ENCODE assay signal across 8 mouse cellular contexts in the genomic region with DNA sequence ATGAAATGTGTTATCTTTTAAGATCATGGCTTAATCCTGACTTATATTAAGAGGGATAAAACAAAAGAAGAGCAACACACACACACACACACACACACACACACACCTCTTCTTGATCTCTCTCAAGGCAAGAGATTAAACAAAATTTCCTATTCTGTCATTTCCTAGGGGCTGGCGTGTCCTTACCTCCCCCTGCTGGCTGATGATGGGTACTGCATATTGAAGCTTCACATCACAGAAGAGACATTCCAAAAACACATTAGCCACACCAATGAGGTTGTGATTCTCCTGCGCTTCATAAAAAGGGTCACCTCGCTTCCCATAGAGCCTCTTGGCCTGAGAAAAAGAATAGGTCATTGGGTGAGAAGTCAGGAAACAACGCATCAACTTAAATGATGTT.
A peak's percentile ranks its signal among the peaks of the same experiment; 100 is the strongest.
DNase-seq lines count a peak whose midpoint lies in the region; ATAC-seq lines count a peak whose summit lies in the region.

No protein-coding gene starts in this region.

- H3K9me3 ChIP-seq in forebrain, embryonic 10.5 days, result no peaks in the 10 kb centered on the region
- H3K9me3 ChIP-seq in forebrain, embryonic 15.5 days, result no peaks in the 10 kb centered on the region

- H3K27ac ChIP-seq in forebrain, embryonic 10.5 days, result no peak overlapping the region
- no peak overlapping the region for H3K27ac ChIP-seq in forebrain, embryonic 15.5 days (replicated peaks)

- no peak overlapping the region for H3K4me3 ChIP-seq in forebrain, embryonic 10.5 days
- no peak overlapping the region for H3K4me3 ChIP-seq in forebrain, embryonic 15.5 days

- no peak; the same call in 1 of the 2 replicates for ATAC-seq in forebrain, embryonic 15.5 days (replicated peaks)

- 45% methylated on average over 4 of the region's 4 CpGs for WGBS in forebrain, embryonic 10.5 days
- 33% methylated on average over 4 of the region's 4 CpGs for WGBS in forebrain, embryonic 15.5 days

- H3K4me1 ChIP-seq in forebrain, embryonic 10.5 days, result no peaks in the 10 kb centered on the region
- no peaks in the 10 kb centered on the region for H3K4me1 ChIP-seq in forebrain, embryonic 15.5 days

- intact Hi-C loops in heart, postnatal 36 days (cut with DNase I), result no loop called here

- DNase-seq in forebrain, embryonic 10.5 days (ENCODE audit: extremely low spot score, low spot score), result peak; percentile 32
- peak; percentile 33 for DNase-seq in ovary, postnatal 14 days (ENCODE audit: low spot score)
- DNase-seq in ovary, postnatal 36 days (ENCODE audit: low spot score), result no peak
- peak; percentile 61 to 64 for DNase-seq in cerebellum, adult 18-20 months
- DNase-seq in heart, postnatal 36 days, result peak; percentile 38 to 42
- peak; percentile 33 to 42 for DNase-seq in lung, adult 18-20 months
- DNase-seq in spleen, adult 18-20 months, result peak; percentile 21 to 46

- H3K9ac ChIP-seq in forebrain, embryonic 15.5 days (replicated peaks), result no peak overlapping the region

- peaks cover 77% of the 10 kb centered on the region for H3K36me3 ChIP-seq in forebrain, embryonic 10.5 days (replicated peaks)
- H3K36me3 ChIP-seq in forebrain, embryonic 15.5 days, result peaks cover 4% of the 10 kb centered on the region; the same call in 1 of the 2 replicates

- no peaks in the 10 kb centered on the region for H3K27me3 ChIP-seq in forebrain, embryonic 10.5 days (ENCODE audit: poor library complexity, severe bottlenecking)
- H3K27me3 ChIP-seq in forebrain, embryonic 15.5 days, result no peaks in the 10 kb centered on the region

- no peak overlapping the region for H3K4me2 ChIP-seq in forebrain, embryonic 15.5 days (replicated peaks)
